Mouse (Mus musculus) hindbrain, embryonic 10.5 days (tissue): Measurements from ENCODE around the gene Ambra1. TPM values are rescaled to one million over a fixed set of nuclear protein-coding genes. Genes with fewer than 3 reads are reported as not detected.

Experiments used
- DNase-seq: peaks from one replicate; pipeline ENCODE4 v3.0.0-alpha.2; 2017; ENCODE audit warnings: low spot score
- H3K27ac ChIP-seq: fragments of 300-500 bp; sonication (generic); 2 replicates; pipeline ENCODE4 v1.5.1; 2016; ENCODE audit warnings: mild to moderate bottlenecking, moderate library complexity
- H3K27me3 ChIP-seq: fragments of 300-500 bp; sonication (generic); 2 replicates; pipeline ENCODE4 v1.6.1; 2016; ENCODE audit warnings: mild to moderate bottlenecking; ENCODE audit not compliant: poor library complexity, insufficient read depth, severe bottlenecking
- H3K36me3 ChIP-seq: fragments of 300-500 bp; sonication (generic); 2 replicates; pipeline ENCODE4 v1.6.1; 2016; ENCODE audit warnings: mild to moderate bottlenecking, moderate library complexity
- H3K4me1 ChIP-seq: fragments of 300-500 bp; sonication (generic); replicated peaks from 2 replicates; pipeline ENCODE4 v1.6.1; 2016; ENCODE audit warnings: mild to moderate bottlenecking
- H3K4me3 ChIP-seq: fragments of 300-500 bp; sonication (generic); 2 replicates; pipeline ENCODE4 v1.5.1; 2016; ENCODE audit warnings: mild to moderate bottlenecking, moderate library complexity
- H3K9me3 ChIP-seq: fragments of 300-500 bp; sonication (generic); 2 replicates; pipeline ENCODE4 v1.6.1; 2016; ENCODE audit warnings: mild to moderate bottlenecking, moderate library complexity
- WGBS: fragments of 180-500 bp; shearing (Covaris S2); methylation state at CpG from one replicate; pipeline ENCODE4 v1.1.7; 2016; 5-methylcytosine and 5-hydroxymethylcytosine counted together
- polyA plus RNA-seq: library from polyadenylated mRNA; unstranded; fragments of >200 nt; fragmentation: Nextera tagmentation; extraction: Ambion mirVana; gene quantifications from 2 replicates; pipeline ENCODE4 v1.2.1, GENCODE M21; 2016

The Ambra1 gene
- polyA plus RNA-seq: 21.9 and 25.7 TPM in 2 replicates

DNA sequence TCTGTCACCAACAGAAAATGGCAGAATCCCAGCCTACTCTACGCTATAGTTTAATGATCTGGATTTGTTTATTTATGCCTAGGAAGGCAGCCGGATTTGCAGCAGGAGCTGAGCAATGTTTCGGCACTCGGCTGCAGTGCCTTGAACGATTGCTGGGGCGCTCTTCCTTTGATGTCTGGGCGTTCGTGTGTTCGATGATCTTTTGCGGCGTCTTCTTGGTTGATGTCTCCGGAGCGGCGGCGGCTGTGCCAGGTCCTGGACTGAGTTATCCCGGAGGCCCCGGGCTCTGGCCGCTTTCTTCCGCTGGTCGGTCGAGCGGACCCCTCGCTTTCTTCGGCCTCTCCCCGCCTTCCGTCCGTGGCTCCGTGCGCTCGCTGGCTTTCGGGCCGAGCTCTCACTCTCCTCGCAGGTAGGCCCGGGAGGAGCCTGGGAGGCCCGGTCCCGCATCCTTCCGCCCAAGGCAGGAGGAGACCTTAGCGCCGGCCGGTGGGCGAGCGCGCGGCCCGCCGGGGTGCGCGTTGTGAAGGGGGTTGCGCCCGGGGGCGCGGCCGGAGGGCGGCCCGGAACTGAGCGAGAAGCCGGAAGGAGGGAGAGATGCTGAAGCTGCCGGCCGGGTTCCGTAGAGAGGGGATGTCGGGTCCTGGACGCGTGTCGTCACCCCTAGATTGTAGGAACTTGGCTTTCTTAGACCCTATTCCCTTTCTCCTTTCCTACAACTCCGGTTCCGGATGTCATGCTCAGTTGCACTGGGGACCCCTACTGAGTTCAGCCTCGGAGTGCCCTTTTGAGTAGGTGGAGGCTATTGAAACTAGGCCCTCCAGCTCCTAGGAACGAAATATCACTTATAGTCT is at the start of gene Ambra1:
Ambra1 (plus strand) TSS at position 164 of the 851 bp plus-strand sequence.
- under 1% methylated on average over 68 of the region's 68 CpGs for WGBS
- DNase-seq: peak; percentile 89

DNA sequence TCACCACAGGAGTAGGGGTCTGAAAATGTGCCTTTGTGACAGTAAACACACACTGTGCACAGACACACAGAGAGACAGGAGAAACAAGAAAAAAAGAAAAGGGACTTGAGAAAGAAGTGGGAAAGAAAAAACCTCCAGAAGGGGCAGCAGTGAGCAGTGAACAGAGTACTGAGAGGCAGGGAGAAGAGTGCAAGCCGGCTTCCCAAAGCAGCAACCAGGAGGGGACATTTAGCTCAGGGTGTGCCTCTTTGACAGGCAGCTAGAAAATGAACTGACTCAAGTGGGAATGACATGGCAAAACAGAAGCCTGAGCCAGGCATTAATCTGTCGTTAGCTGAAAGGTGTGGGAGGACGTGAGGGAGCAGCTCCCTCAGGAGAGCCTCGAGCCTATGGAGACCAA is 47.1 kb upstream of the Ambra1 start:
- no peak overlapping the region for H3K4me3 ChIP-seq
- H3K27me3 ChIP-seq: no peaks in the 10 kb centered on the region
- H3K27ac ChIP-seq: no peak overlapping the region
- 62% methylated on average over 4 of the region's 4 CpGs for WGBS
- peak; percentile 14 for DNase-seq
- H3K4me1 ChIP-seq: no peaks in the 10 kb centered on the region
- peaks cover 91% of the 10 kb centered on the region for H3K36me3 ChIP-seq
- no peaks in the 10 kb centered on the region for H3K9me3 ChIP-seq

More for the DNA sequence above, at the start of gene Ambra1:
- Histone ChIP-seq H3K4me1 (peaks cover 4% of the 10 kb centered on the region; the same call in 1 of the 2 replicates), H3K27me3 (no peaks in the 10 kb centered on the region), H3K4me3 (peak within 1 kb of the TSS; percentile 99), H3K27ac (peak within 1 kb of the TSS; percentile 93), H3K36me3 (peaks cover 11% of the 10 kb centered on the region), H3K9me3 (no peaks in the 10 kb centered on the region)

DNA sequence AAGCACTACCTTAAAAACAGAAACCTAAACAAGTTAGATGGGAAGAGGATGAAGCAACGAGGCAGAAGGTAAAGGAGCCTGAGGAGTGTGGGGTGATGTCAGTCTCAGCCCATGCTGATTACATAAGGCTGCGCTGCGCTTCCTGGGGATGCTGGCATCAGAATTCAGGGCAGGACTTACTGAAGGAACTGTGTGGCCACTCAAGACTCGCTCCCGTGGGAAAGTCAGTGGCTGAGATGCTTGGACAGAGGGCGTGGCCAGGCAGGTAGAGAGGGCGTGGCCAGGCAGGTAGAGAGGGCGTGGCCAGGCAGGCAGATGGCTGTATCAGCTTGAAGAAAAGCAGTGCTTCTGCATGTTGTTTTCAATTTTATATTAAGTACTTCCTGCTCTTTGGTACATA is 46.0 kb upstream of the Ambra1 start:
- no peaks in the 10 kb centered on the region for H3K9me3 ChIP-seq
- DNase-seq: no peak
- no peak overlapping the region for H3K4me3 ChIP-seq
- 79% methylated on average over 8 of the region's 8 CpGs for WGBS
- H3K27me3 ChIP-seq: no peaks in the 10 kb centered on the region
- no peak overlapping the region for H3K27ac ChIP-seq
- peaks cover 85% of the 10 kb centered on the region for H3K36me3 ChIP-seq
- no peaks in the 10 kb centered on the region for H3K4me1 ChIP-seq

DNA sequence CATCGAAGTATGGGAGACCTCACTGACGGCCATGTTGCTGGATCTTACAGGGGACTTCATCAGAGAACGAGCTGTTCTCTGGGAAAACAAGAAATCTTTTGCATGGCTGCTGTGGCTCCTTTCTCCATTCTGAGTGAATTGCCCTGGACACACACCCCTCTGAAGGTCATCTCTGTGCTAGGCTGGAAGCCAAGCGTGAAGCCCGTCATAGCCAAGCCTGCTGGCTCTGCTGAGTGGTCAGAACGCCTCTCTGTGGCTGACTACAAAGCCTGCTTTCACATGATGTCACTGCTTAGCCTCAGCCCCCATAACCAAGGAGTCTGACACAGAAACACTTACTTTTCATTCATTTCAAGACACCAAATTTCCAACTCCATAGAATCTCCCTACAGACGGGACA is 40.5 kb upstream of the Ambra1 start:
- Histone ChIP-seq H3K4me1 (no peaks in the 10 kb centered on the region), H3K27ac (no peak overlapping the region), H3K4me3 (no peak overlapping the region), H3K27me3 (no peaks in the 10 kb centered on the region), H3K36me3 (peaks cover 60% of the 10 kb centered on the region), H3K9me3 (no peaks in the 10 kb centered on the region)
- 88% methylated on average over 7 of the region's 7 CpGs for WGBS
- DNase-seq: no peak

DNA sequence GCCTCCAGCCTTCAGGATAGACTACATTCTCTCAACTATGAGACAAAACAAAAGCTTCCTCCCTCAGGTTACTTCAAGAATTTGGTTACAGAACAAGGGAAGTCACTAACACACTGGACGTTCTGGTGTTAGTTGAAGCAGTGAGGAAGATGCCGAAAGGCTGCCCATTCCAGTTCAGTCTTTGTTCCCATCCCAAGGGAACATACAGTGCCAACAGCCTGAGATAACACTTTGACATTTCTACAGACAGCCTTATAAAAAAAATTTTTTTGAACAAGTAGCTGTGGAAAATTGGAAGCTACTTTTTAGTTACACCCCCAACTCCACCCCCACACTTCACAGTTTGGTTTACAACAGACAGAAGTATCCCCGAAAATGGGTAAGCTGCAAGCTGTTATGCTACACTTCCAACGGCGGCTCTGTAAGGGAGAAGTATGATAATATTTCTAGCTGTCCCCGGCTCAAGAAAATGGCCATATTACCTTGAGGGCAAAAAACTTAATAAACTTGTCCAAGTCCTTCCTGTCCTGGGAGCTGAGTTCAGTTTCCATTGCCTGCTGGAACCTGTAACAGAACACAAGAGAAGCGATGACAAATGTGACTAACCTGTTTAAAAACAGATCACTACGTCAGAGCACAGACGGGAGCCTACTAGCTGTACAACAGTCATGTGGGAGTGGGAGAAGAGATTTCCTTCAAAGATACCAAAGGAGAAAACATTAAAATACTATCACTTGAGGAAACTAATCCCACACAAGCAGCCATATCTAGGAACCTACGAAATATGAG is 34.3 kb upstream of the Ambra1 start:
- 92% methylated on average over 10 of the region's 10 CpGs for WGBS
- H3K27ac ChIP-seq: no peak overlapping the region

DNA sequence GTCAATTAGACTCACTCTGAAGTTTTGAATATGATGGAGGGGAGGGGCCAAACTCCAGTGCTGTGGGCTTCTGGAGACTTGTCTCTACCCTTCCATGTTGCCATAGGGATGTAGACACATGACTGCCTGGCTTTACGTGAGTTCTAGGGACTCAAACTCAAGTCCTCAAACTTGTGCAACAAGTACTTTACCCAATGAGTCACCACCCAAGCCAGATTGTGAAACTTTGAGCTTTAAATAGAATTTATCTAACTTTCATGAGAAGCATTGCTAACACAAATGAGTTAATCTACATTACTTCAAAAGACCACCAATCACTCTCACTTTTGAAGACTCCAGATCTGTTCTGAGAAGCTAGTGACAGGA is 33.7 kb upstream of the Ambra1 start:
- 92% methylated on average over 1 of the region's 1 CpGs for WGBS
- Histone ChIP-seq H3K4me1 (no peaks in the 10 kb centered on the region), H3K27ac (no peak overlapping the region), H3K36me3 (peaks cover 31% of the 10 kb centered on the region), H3K27me3 (no peaks in the 10 kb centered on the region), H3K4me3 (no peak overlapping the region), H3K9me3 (no peaks in the 10 kb centered on the region)
- no peak for DNase-seq

More for the DNA sequence above, 34.3 kb upstream of the Ambra1 start:
- H3K36me3 ChIP-seq: peaks cover 31% of the 10 kb centered on the region
- H3K9me3 ChIP-seq: no peaks in the 10 kb centered on the region
- H3K4me3 ChIP-seq: no peak overlapping the region
- no peaks in the 10 kb centered on the region for H3K27me3 ChIP-seq
- no peak for DNase-seq
- no peaks in the 10 kb centered on the region for H3K4me1 ChIP-seq

DNA sequence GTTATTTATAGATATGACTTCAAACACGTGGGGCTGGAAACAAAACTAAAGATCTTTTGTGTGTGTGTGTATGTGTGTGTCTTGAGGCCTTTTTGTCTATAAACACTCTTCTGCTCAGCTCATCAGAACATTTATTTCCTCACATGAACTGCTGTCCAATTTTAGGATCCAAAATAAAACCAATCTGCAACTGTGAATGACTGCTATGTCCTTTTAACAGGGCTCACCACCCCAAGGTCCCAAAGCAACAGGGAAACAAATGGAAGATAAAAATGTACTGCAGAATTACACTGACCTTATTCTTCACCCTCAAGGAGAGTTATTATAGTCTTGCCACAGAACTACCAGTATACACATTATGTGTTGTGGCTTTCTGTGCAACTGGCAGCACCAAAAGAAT is 30.7 kb upstream of the Ambra1 start:
- Histone ChIP-seq H3K4me3 (no peak overlapping the region), H3K27ac (no peak overlapping the region), H3K36me3 (peaks cover 13% of the 10 kb centered on the region), H3K9me3 (no peaks in the 10 kb centered on the region), H3K4me1 (no peaks in the 10 kb centered on the region), H3K27me3 (no peaks in the 10 kb centered on the region)
- no peak for DNase-seq
- 82% methylated on average over 1 of the region's 1 CpGs for WGBS

DNA sequence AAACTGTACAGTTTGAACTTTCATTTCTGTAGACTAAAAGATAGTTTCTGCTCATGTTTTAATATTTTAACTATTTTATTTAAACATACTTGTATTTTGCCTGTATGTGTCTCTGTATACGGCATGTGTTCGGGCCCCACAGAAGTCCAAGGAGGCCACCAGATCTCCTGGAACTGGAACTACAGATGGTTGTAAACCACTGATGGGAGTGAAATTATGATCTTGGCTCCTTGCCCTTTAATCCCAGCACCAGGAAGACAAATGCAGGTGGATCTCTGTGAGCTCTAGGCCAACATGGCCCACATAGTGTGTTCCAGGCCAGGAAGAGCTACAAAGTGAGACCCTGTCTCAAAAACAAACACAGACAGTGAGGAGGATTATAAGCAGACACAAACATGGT is 28.6 kb upstream of the Ambra1 start:
- no peaks in the 10 kb centered on the region for H3K9me3 ChIP-seq
- H3K36me3 ChIP-seq: no peaks in the 10 kb centered on the region
- no peak overlapping the region for H3K27ac ChIP-seq
- no peak for DNase-seq
- H3K27me3 ChIP-seq: no peaks in the 10 kb centered on the region
- WGBS: 98% methylated on average over 2 of the region's 2 CpGs
- no peaks in the 10 kb centered on the region for H3K4me1 ChIP-seq
- no peak overlapping the region for H3K4me3 ChIP-seq

DNA sequence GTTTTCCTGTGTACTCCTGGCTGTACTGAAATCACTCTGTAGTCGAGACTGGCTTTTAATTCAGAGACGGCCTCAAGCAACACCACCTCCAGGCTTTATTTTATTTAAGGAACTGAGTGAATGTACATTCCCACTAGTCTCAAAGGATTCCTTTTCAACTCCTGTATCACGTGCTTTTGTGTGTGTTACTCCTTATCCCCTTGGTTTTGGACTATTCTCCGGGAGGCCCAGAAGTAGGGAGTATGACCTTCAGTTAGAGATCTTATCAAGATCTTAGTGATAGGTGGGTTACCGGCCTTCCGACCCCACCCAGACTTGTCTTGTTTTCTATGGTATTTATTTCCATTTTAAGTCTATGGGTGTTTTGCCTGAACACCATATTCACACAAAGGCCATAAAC is 24.2 kb upstream of the Ambra1 start:
- Histone ChIP-seq H3K4me3 (no peak overlapping the region), H3K4me1 (peaks cover 9% of the 10 kb centered on the region), H3K27me3 (no peaks in the 10 kb centered on the region), H3K9me3 (no peaks in the 10 kb centered on the region), H3K36me3 (no peaks in the 10 kb centered on the region), H3K27ac (no peak overlapping the region)
- DNase-seq: no peak
- 85% methylated on average over 6 of the region's 6 CpGs for WGBS

DNA sequence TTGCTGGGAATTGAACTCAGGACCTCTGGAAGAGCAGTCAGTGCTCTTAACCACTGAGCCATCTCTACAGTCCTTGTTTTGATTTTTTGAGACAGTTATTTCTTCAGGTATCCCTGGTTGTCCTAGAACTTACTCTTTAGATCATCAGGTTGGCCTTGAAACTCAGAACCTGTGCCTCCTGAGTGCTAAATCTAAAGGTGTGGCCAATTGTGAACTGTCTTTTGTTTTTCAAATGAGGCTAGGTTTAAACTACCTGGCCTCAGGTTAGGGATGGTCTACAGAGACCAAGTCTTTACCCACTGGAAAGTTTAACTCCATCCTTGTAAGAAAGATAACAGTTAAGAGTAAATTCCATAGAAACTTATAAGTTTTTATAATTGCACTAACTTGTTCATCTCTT is 23.5 kb upstream of the Ambra1 start:
- H3K4me3 ChIP-seq: no peak overlapping the region

DNA sequence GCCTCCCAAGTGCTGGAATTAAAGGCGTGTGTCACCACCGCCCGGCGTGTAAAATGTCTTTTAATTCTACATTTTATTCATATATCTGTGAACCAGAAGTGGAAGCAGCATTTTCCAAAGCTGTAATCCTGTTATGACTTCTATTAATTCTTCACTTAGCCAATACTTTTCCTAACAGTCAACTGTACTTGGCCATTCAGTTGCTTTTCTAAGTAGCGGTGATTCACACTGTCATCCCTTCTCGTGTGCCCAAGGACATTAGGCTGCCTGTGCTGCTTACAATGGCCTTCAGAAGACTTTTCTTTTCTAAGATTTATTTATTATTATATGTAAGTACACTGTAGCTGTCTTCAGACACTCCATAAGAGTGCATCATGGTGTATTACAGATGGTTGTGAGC is 21.6 kb upstream of the Ambra1 start:
- no peaks in the 10 kb centered on the region; the same call in 1 of the 2 replicates for H3K36me3 ChIP-seq
- 95% methylated on average over 6 of the region's 6 CpGs for WGBS
- H3K4me1 ChIP-seq: peaks cover 22% of the 10 kb centered on the region
- H3K27ac ChIP-seq: no peak overlapping the region
- no peaks in the 10 kb centered on the region for H3K9me3 ChIP-seq
- H3K27me3 ChIP-seq: no peaks in the 10 kb centered on the region
- no peak for DNase-seq
- H3K4me3 ChIP-seq: no peak overlapping the region

More for the DNA sequence above, 23.5 kb upstream of the Ambra1 start:
- H3K36me3 ChIP-seq: no peaks in the 10 kb centered on the region
- peaks cover 11% of the 10 kb centered on the region for H3K4me1 ChIP-seq
- no peaks in the 10 kb centered on the region for H3K27me3 ChIP-seq
- H3K9me3 ChIP-seq: no peaks in the 10 kb centered on the region
- no peak for DNase-seq
- no peak overlapping the region for H3K27ac ChIP-seq

DNA sequence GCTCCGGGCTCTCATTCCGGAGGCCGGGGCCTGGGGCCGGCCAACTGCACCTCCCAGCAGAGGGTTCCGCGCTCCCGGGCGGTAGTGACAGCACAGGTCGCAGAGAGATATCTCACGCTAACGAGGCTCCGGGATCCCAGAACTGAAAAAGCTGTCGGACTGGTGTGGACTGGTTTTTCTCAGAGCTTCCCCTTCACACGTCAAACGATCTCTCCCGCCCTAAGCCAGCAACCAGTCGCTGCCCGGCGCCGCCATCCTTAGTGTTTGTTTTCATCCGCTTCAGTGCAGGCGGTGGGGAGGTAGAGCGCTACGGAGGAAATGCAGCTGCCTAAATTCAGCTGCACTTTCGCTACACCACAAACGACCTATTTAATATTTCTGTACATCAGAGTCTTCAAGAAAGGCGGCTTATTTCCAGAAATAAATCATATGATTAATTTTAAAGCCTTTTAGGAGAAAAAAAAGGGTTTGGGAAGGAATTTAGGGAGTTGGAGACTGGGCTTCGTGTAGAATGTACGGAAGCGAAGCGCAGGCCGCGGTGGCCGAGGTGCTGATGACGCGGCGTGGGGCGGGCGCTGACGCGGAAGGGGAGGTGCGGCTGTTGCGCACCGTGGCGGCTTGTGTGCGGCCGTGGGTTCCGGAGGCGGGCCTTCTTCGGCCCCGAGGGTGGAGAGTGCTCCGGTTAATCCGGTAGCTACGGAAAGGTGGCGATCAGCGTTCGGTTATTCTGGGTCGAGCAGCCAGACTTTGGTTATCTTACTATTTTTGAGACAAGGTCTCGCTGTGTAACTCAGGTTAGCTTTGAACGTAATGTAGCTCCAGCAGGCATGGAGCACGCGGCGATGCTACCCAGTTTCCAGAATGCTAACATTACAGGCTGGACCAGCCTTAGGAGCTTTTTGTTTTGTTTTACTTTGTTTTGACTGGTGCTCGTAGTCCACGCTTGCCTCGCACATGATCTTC is 19.4 kb upstream of the Ambra1 start, which contains the start of the genes Atg13 and Harbi1:
Atg13 (minus strand) TSS at position 305 of the 963 bp plus-strand sequence.
Harbi1 (plus strand) TSS at position 581 of the 963 bp plus-strand sequence.
- H3K27me3 ChIP-seq: no peaks in the 10 kb centered on the region
- H3K4me1 ChIP-seq: peaks cover 22% of the 10 kb centered on the region
- no peaks in the 10 kb centered on the region for H3K9me3 ChIP-seq
- WGBS: under 1% methylated on average over 66 of the region's 66 CpGs
- DNase-seq: peak; percentile 89
- H3K36me3 ChIP-seq: peaks cover 5% of the 10 kb centered on the region; the same call in 1 of the 2 replicates
- H3K4me3 ChIP-seq: peak within 1 kb of the TSS; percentile 91
- peak within 1 kb of the TSS; percentile 96 for H3K27ac ChIP-seq
